Mouse (Mus musculus) liver, embryonic 13.5 days (tissue): ENCODE data around the gene Manba. TPM values are rescaled to one million over a fixed set of nuclear protein-coding genes. Genes with fewer than 3 reads are reported as not detected.

Experiments
- ATAC-seq: fragments of 200-750 bp; cut with Nextera tagmentation; 2 replicates; pipeline ENCODE4 v1.8.0; 2017; ENCODE audit warnings: low read depth, mild to moderate bottlenecking, moderate number of reproducible peaks, moderate library complexity
- DNase-seq: peaks from one replicate; pipeline ENCODE4 v3.0.0; 2022
- H3K27ac ChIP-seq: fragments of 300-500 bp; sonication (generic); 2 replicates; pipeline ENCODE4 v1.5.1; 2015; ENCODE audit warnings: moderate library complexity, mild to moderate bottlenecking, inconsistent platforms
- H3K27me3 ChIP-seq: fragments of 300-500 bp; sonication (generic); 2 replicates; pipeline ENCODE4 v1.6.1; 2015; ENCODE audit warnings: mild to moderate bottlenecking, inconsistent platforms
- H3K36me3 ChIP-seq: fragments of 300-500 bp; sonication (generic); 2 replicates; pipeline ENCODE4 v1.6.1; 2015; ENCODE audit warnings: mild to moderate bottlenecking, inconsistent platforms
- H3K4me1 ChIP-seq: fragments of 300-500 bp; sonication (generic); replicated peaks from 2 replicates; pipeline ENCODE4 v1.6.1; 2015; ENCODE audit warnings: inconsistent platforms
- H3K4me2 ChIP-seq: fragments of 300-500 bp; sonication (generic); 2 replicates; pipeline ENCODE4 v1.6.1; 2015; ENCODE audit warnings: inconsistent platforms, mild to moderate bottlenecking, moderate library complexity
- H3K4me3 ChIP-seq: fragments of 300-500 bp; sonication (generic); replicated peaks from 2 replicates; pipeline ENCODE4 v1.5.1; 2015; ENCODE audit warnings: mild to moderate bottlenecking, inconsistent platforms
- H3K9ac ChIP-seq: fragments of 300-500 bp; sonication (generic); 2 replicates; pipeline ENCODE4 v1.6.1; 2015; ENCODE audit warnings: mild to moderate bottlenecking, inconsistent platforms
- H3K9me3 ChIP-seq: fragments of 300-500 bp; sonication (generic); replicated peaks from 2 replicates; pipeline ENCODE4 v1.6.1; 2016; ENCODE audit warnings: inconsistent platforms
- WGBS: fragments of 180-500 bp; shearing (Covaris S2); methylation state at CpG from one replicate; pipeline ENCODE4 v1.1.7; 2015; ENCODE audit not compliant: insufficient replicate concordance; 5-methylcytosine and 5-hydroxymethylcytosine counted together
- polyA plus RNA-seq: library from polyadenylated mRNA; unstranded; fragments of >200 nt; fragmentation: Nextera tagmentation; extraction: Ambion mirVana; gene quantifications from 2 replicates; pipeline ENCODE4 v1.2.1, GENCODE M21; 2015

The Manba gene
- polyA plus RNA-seq, 1 experiment from 2014 or later, result 4.9 TPM

DNA sequence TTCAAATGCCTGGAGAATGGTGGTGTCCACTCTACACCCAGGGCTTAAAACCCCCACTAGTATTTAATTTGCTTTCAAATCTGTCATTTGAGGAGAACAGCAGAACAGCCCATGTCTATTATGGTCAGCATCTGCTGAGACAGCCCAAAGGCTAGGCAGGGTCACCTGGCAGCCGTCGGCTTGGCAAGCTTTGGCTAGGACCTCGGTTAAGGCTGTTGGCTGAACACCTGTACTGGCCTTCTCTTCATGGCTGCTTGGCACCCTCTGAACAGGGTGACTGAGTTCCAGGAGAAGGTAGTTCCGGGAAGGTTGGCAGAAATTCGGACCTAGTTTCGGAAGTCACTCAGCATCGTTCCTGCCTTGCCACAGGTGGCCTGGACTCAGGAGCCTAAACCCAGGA is 96.8 kb downstream of the Manba start:
- WGBS, result 78% methylated on average over 7 of the region's 7 CpGs
- H3K36me3 ChIP-seq, result peaks cover 23% of the 10 kb centered on the region

DNA sequence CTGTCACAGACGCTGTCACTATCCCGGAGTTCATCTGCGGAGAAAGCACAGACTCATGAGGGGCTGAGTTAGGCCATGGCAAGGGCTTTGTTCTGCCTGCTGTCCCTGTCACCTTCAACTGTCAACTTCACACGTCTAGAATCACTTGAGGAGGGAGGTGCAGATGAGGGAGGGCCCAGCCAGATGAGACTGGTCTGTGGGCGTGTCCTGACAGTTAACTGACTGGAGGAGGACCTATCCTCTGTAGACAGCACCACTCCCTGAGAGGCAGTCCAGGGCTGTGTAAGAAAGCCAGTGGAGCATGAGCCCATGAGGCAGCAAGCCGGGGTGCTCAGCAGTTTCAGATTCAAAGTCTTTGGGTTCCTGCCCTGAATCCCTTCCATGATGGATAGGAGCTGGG is 100.1 kb downstream of the Manba start:
- Histone ChIP-seq H3K9me3 (no peaks in the 10 kb centered on the region), H3K4me1 (peaks cover 29% of the 10 kb centered on the region), H3K27ac (peak overlapping the region; percentile 75), H3K9ac (peak overlapping the region; percentile 45), H3K36me3 (peaks cover 53% of the 10 kb centered on the region), H3K4me3 (no peak overlapping the region), H3K27me3 (no peaks in the 10 kb centered on the region), H3K4me2 (peak overlapping the region; percentile 28)
- peak; percentile 98 for ATAC-seq
- WGBS, result 49% methylated on average over 6 of the region's 6 CpGs
- DNase-seq, result peak; percentile 65

More for the DNA sequence above, 96.8 kb downstream of the Manba start:
- H3K27me3 ChIP-seq, result no peaks in the 10 kb centered on the region
- H3K4me2 ChIP-seq, result no peak overlapping the region
- H3K4me3 ChIP-seq, result no peak overlapping the region
- no peaks in the 10 kb centered on the region for H3K9me3 ChIP-seq
- no peak for DNase-seq
- peaks cover 26% of the 10 kb centered on the region for H3K4me1 ChIP-seq
- H3K27ac ChIP-seq, result no peak overlapping the region
- H3K9ac ChIP-seq, result no peak overlapping the region
- ATAC-seq, result no peak

DNA sequence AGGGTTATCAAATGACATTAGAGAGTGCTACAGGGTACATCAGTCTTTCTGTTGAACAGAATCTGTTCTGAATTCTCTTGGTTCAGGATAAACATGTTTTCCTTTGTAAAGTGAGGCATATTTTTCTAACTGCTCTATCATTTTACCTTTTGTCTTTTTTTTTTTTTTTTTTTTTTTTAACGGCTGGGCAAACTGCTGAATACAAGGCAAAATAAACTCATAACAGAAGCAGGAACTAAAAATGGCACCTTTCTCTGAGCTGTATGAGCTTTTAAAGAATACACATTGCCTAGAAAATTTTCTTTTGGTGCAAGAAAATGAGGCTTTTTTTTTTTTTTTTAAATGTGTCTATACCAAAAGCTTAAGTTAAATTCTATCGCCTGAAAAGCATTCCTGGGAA is 100.6 kb downstream of the Manba start:
- Histone ChIP-seq H3K9me3 (no peaks in the 10 kb centered on the region), H3K4me3 (no peak overlapping the region), H3K27ac (peak overlapping the region; percentile 75), H3K4me2 (peak overlapping the region; percentile 28), H3K36me3 (peaks cover 59% of the 10 kb centered on the region), H3K9ac (peak overlapping the region; percentile 45), H3K27me3 (no peaks in the 10 kb centered on the region), H3K4me1 (peaks cover 29% of the 10 kb centered on the region)
- ATAC-seq (no peak), DNase-seq (no peak)
- 72% methylated on average over 2 of the region's 2 CpGs for WGBS

DNA sequence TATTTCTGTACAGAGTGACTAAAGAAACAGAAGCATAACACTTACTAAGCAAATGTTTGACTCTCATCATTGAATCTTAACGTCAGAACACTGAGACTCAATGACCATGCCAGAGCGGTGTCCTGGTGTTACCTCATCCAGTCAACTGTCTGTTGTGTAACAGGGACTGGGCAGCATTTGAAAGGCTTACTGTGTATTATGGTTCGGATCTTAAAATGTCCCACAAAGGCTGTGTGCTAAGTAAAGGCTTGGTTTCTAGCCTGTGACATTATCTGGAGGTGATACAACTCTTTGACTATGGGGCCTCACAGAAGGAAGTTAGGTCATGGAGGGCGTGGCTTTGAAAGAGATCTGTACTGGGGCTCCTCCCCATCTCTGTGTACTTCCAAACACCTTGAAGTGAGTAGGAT is 101.1 kb downstream of the Manba start:
- H3K4me3 ChIP-seq, result no peak overlapping the region
- H3K9ac ChIP-seq, result no peak overlapping the region
- 0 out of 2 replicates have a peak overlapping the region, but pooled peaks have one; percentile 13 for H3K4me2 ChIP-seq
- H3K27me3 ChIP-seq, result no peaks in the 10 kb centered on the region
- peak overlapping the region; percentile 30; the same call in 1 of the 2 replicates for H3K27ac ChIP-seq
- peaks cover 63% of the 10 kb centered on the region for H3K36me3 ChIP-seq
- no peaks in the 10 kb centered on the region for H3K9me3 ChIP-seq
- 53% methylated on average over 4 of the region's 4 CpGs for WGBS
- ATAC-seq (peak; percentile 65), DNase-seq (peak; percentile 22)
- peaks cover 28% of the 10 kb centered on the region for H3K4me1 ChIP-seq

DNA sequence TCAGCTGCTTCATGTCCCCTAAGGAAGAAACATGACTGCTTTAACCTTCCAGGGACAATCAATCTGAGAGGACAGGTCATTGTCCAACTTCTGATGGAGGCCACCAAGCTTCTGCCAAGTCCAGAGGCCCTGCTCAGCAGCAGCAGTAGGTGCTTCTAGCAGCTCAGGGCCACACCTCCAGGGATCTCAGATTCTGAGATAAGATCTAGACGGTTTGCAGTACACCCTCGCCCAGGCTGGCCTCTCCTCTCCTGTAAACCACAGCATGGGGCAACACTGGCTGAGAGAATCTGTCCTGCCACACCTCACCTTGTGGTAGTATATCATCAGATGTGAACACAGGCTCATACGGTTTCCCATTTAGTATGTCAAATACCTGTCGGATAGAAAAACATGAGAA is 105.1 kb downstream of the Manba start:
- DNase-seq, result no peak
- Histone ChIP-seq H3K9me3 (no peaks in the 10 kb centered on the region), H3K9ac (no peak overlapping the region), H3K4me1 (peaks cover 20% of the 10 kb centered on the region), H3K36me3 (peaks cover 80% of the 10 kb centered on the region), H3K27me3 (no peaks in the 10 kb centered on the region), H3K4me3 (no peak overlapping the region), H3K4me2 (no peak overlapping the region), H3K27ac (no peak overlapping the region)
- 35% methylated on average over 4 of the region's 4 CpGs for WGBS
- ATAC-seq, result 0 out of 2 replicates have a peak, but pooled peaks have one; percentile 11

DNA sequence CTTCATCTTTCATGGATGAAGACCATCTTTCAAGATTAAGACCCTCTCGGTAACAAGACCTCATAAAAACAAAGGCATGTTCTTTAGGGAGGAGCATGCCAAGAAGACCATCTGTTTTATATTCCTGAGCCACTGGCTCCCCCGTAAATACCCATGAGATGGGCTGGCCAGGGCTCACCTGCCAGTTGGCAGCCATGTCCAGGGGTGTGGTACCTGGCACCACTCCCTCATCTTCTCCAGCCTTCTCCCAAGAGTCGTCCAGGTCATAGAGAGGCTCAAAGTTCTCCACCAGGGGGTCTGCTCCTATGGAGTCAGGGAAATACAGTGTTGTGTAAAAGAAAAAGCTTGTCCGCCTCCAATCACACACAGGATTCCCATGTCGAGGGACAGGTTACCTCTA is 106.0 kb downstream of the Manba start:
- H3K36me3 ChIP-seq, result peaks cover 77% of the 10 kb centered on the region
- no peak for ATAC-seq
- no peak overlapping the region for H3K9ac ChIP-seq
- H3K9me3 ChIP-seq, result no peaks in the 10 kb centered on the region
- peaks cover 11% of the 10 kb centered on the region for H3K4me1 ChIP-seq
- no peak overlapping the region for H3K4me3 ChIP-seq
- H3K27me3 ChIP-seq, result no peaks in the 10 kb centered on the region
- no peak overlapping the region for H3K4me2 ChIP-seq
- DNase-seq, result no peak
- no peak overlapping the region for H3K27ac ChIP-seq
- WGBS, result 76% methylated on average over 5 of the region's 5 CpGs

DNA sequence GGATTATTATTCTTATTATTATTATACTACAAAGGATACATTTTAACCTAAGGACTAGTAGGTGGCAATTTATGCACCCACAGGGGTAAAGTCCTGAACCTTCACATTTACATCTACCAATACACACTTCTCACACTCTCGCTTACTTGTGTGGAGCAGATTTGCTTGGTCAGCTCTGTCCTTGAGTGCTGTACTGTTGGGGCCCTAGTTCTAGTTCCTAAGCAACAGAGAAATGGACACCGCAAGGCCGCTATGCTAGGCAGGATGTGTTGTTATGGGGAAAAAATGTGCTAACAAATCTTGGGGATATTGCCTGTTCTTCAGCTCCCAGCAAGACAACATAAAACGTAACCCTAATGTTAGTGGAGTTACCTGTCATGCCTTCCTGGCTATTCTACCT is 106.6 kb downstream of the Manba start:
- WGBS, result 82% methylated on average over 4 of the region's 4 CpGs
- H3K4me3 ChIP-seq, result no peak overlapping the region
- ATAC-seq, result no peak

DNA sequence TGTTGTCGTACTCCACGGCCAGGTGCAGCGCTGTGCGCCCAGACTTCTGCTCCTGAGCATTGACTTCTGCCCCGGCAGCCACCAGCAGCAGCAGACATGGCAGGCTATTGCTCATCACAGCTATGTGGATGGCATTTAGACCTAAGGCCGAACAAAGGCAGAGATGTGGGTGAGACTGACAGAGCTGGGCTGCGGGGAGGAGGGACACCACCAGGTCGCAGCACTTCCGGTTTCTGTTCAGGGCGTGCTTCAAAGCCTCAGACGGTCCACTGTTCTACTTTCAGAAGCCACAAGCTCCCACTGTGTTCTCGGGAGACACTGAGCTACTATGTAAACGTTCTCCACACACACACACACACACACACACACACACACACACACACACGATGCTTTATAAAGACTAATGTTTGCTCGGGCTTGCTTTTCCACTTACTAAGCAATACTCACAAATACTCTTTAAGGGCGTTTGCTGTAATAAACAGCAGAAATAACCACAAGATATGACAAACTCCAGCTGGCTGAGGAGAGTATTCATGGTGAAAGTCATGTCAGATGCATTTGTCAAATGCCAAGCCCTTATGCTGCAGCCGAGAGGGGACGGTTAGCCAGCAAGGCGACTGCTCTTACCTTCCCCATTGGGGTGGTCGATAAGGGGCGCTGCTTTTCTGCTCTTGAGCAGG is 109.0 kb downstream of the Manba start:
- peaks cover 57% of the 10 kb centered on the region for H3K36me3 ChIP-seq
- WGBS, result 67% methylated on average over 21 of the region's 21 CpGs
- H3K4me3 ChIP-seq, result no peak overlapping the region
- H3K9ac ChIP-seq, result no peak overlapping the region
- H3K27me3 ChIP-seq, result no peaks in the 10 kb centered on the region
- H3K4me1 ChIP-seq, result peaks cover 6% of the 10 kb centered on the region
- H3K27ac ChIP-seq, result no peak overlapping the region
- ATAC-seq (no peak), DNase-seq (no peak)
- H3K9me3 ChIP-seq, result no peaks in the 10 kb centered on the region
- no peak overlapping the region for H3K4me2 ChIP-seq

More for the DNA sequence above, 106.6 kb downstream of the Manba start:
- Histone ChIP-seq H3K4me1 (peaks cover 8% of the 10 kb centered on the region), H3K27me3 (no peaks in the 10 kb centered on the region), H3K27ac (no peak overlapping the region), H3K9me3 (no peaks in the 10 kb centered on the region), H3K9ac (no peak overlapping the region), H3K4me2 (no peak overlapping the region), H3K36me3 (peaks cover 75% of the 10 kb centered on the region)
- DNase-seq, result no peak

DNA sequence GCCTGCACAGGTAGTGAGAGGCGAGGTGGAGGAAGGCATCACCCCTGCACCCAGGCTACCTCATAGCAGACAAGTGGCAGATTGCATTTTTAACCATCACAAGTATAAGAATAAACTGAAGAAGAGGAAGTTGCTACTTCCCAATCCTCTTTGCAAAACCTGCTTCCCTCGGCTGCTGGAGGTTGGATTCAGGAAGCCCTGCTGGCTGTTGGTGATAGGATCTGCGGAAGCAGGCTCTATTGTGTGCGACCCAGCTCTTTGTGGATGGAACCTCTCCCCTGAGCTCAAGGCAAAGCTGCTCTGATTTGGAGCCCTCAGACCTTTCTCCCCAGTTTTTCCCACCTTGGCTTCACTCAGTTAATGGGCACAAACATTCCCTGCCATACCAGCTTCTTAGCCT is 111.6 kb downstream of the Manba start:
- Histone ChIP-seq H3K36me3 (peaks cover 51% of the 10 kb centered on the region), H3K27ac (no peak overlapping the region; the same call in 1 of the 2 replicates), H3K27me3 (no peaks in the 10 kb centered on the region), H3K4me1 (peaks cover 3% of the 10 kb centered on the region), H3K9ac (no peak overlapping the region), H3K9me3 (no peaks in the 10 kb centered on the region), H3K4me2 (no peak overlapping the region), H3K4me3 (no peak overlapping the region)
- WGBS, result 38% methylated on average over 4 of the region's 4 CpGs
- ATAC-seq (peak; percentile 9; the same call in 1 of the 2 replicates), DNase-seq (no peak)

DNA sequence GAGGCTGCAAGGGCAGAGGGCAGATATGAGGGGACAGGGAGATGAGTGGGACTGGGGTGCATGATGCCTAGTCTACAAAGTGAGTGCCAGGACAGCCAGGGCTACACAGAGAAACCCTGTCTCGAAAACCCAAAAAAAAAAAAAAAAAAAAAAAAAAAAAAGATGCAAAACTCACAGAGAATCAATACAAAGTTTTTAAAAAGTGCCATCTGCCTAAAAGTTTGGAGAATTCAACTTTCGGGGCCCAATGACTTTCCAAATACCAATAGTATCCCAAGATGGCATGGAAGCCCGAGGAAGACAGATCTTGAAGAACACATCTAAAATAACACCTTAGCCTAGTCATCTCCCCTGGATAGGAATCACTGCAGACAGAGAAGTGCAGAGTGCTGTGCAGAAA is 112.9 kb downstream of the Manba start:
- H3K4me1 ChIP-seq, result peaks cover 12% of the 10 kb centered on the region
- H3K4me2 ChIP-seq, result no peak overlapping the region
- no peaks in the 10 kb centered on the region for H3K27me3 ChIP-seq
- H3K36me3 ChIP-seq, result peaks cover 45% of the 10 kb centered on the region
- ATAC-seq (no peak), DNase-seq (no peak)
- H3K4me3 ChIP-seq, result no peak overlapping the region
- H3K9me3 ChIP-seq, result no peaks in the 10 kb centered on the region
- no peak overlapping the region for H3K27ac ChIP-seq
- no peak overlapping the region for H3K9ac ChIP-seq
- 73% methylated on average over 3 of the region's 3 CpGs for WGBS

DNA sequence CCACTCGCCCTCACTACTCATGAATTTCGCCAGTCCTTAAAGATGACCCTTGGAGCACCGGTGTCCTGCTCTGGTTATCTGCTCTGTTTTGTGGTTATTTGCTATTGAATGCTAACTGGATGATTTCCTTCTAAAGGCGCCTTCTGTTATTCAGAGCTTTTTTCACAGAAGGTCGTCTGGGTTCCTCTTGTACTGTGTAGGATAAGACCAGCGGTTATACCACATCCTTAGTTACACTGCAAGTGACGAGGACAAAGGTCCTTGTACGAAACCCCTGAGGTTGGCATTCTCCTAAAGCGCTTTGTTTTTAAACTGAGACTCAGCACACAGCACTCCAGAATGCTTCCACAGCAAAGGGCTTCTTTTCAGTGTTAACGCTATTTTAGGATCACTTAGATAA is 117.3 kb downstream of the Manba start:
- no peak overlapping the region for H3K4me2 ChIP-seq
- WGBS, result 45% methylated on average over 10 of the region's 10 CpGs
- H3K9ac ChIP-seq, result no peak overlapping the region
- H3K4me3 ChIP-seq, result no peak overlapping the region
- H3K4me1 ChIP-seq, result peaks cover 50% of the 10 kb centered on the region
- peaks cover 43% of the 10 kb centered on the region for H3K36me3 ChIP-seq
- DNase-seq (no peak), ATAC-seq (no peak)
- 0 out of 2 replicates have a peak overlapping the region, but pooled peaks have one; percentile 10 for H3K27ac ChIP-seq
- no peaks in the 10 kb centered on the region for H3K27me3 ChIP-seq
- no peaks in the 10 kb centered on the region for H3K9me3 ChIP-seq
